Mouse (Mus musculus) stomach, postnatal 0 days (tissue): Measurements from ENCODE around the gene Slc8a2.

ENCODE experiments used
- CTCF ChIP-seq: IDR thresholded peaks from 2 replicates; pipeline ENCODE4 v1.5.1; 2016; ENCODE audit warnings: antibody characterized with exemption, low read depth, mild to moderate bottlenecking, moderate library complexity
- EP300 ChIP-seq: optimal IDR thresholded peaks from 2 replicates; pipeline ENCODE3; 2016; ENCODE audit warnings: antibody characterized with exemption

DNA sequence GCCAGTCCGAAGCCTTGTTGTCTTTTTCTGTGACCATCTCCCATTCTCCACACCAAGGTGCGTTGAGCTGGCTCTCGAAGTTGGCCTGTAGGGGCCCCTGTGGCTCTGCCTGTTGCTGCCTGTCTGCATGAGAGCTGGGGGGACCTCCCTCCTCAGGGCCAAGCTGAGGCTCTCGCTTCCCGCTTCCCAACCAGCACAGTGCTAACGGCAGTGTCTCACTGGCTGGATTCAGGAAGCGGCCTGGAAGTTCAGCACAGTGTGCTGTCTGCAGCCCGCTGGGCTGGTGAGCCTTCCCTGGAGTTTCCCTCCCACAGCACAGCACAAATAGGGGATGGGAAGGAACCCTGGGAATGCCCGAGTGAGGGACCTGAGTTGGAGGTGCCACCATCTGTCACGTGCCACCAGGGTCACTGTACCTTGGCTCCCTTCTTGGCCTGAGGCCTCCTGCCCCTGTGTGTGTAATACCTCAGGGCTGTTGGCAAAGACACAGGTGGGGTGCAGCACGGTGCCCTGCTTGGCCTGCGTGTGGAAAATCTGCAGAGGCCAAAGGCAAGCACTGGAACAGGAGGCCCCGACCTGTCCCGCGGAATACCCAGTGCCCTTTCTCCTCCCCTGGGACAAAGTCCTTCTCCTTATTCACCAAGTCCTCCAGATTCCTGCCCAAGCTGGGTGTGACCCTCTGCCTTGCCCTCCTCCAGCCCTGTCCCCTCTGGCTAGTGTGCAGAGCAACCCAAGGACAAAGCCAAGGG is 73.3 kb downstream of the Slc8a2 start:
- TF ChIP-seq CTCF = no peak
- no peak for TF ChIP-seq EP300
